Mouse (Mus musculus) kidney, postnatal 0 days (tissue): ENCODE results near the gene Alkbh5. TPM values are rescaled to one million over a fixed set of nuclear protein-coding genes. Genes with fewer than 3 reads are reported as not detected.
A peak's percentile ranks its signal among the peaks of the same experiment; 100 is the strongest.

ENCODE experiments used
- ATAC-seq: fragments of 200-750 bp; cut with Nextera tagmentation; replicated peaks from 2 replicates; pipeline ENCODE4 v1.8.0; 2017; ENCODE audit warnings: low read depth, moderate number of reproducible peaks, moderate TSS enrichment, moderate library complexity; ENCODE audit not compliant: low FRiP score
- DNase-seq: peaks from one replicate; pipeline ENCODE4 v3.0.0-alpha.2; 2016; ENCODE audit warnings: low spot score
- H3K27ac ChIP-seq: fragments of 300-500 bp; sonication (generic); 2 replicates; pipeline ENCODE4 v1.5.1; 2014; ENCODE audit warnings: mild to moderate bottlenecking
- H3K27me3 ChIP-seq: fragments of 300-500 bp; sonication (generic); 2 replicates; pipeline ENCODE4 v1.6.1; 2014; ENCODE audit warnings: low read length, mixed read lengths; ENCODE audit not compliant: insufficient read depth
- H3K36me3 ChIP-seq: fragments of 300-500 bp; sonication (generic); 2 replicates; pipeline ENCODE4 v1.6.1; 2014; ENCODE audit warnings: low read length, mixed read lengths; ENCODE audit not compliant: insufficient read depth
- H3K4me1 ChIP-seq: fragments of 300-500 bp; sonication (generic); replicated peaks from 2 replicates; pipeline ENCODE4 v1.6.1; 2014; ENCODE audit warnings: antibody characterized with exemption, low read length, mixed read lengths; ENCODE audit not compliant: insufficient read depth
- H3K4me2 ChIP-seq: fragments of 300-500 bp; sonication (generic); 2 replicates; pipeline ENCODE4 v1.6.1; 2014; ENCODE audit warnings: mild to moderate bottlenecking, low read length, moderate library complexity, mixed read lengths
- H3K4me3 ChIP-seq: fragments of 300-500 bp; sonication (generic); replicated peaks from 2 replicates; pipeline ENCODE4 v1.5.1; 2014; ENCODE audit warnings: low read depth, low read length
- H3K9ac ChIP-seq: fragments of 300-500 bp; sonication (generic); 2 replicates; pipeline ENCODE4 v1.6.1; 2014; ENCODE audit warnings: low read depth, low read length
- H3K9me3 ChIP-seq: fragments of 300-500 bp; sonication (generic); replicated peaks from 2 replicates; pipeline ENCODE4 v1.6.1; 2016; ENCODE audit warnings: low read length, inconsistent platforms, mixed read lengths
- CTCF ChIP-seq: IDR thresholded peaks from 2 replicates; pipeline ENCODE4 v1.5.1; 2016; ENCODE audit warnings: antibody characterized with exemption, low read depth, mild to moderate bottlenecking, moderate library complexity
- WGBS: fragments of 180-500 bp; shearing (Covaris S2); extraction: QIAGEN DNeasy Blood & Tissue Kit; methylation state at CpG from one replicate; pipeline ENCODE4 v1.1.7; 2014; 5-methylcytosine and 5-hydroxymethylcytosine counted together
- polyA plus RNA-seq: library from polyadenylated mRNA; unstranded; fragments of >200 nt; fragmentation: Nextera tagmentation; extraction: Ambion mirVana; gene quantifications from 2 replicates; pipeline ENCODE4 v1.2.1, GENCODE M21; 2015

The Alkbh5 gene
- 38.3 and 41.5 TPM in 2 replicates for polyA plus RNA-seq

DNA sequence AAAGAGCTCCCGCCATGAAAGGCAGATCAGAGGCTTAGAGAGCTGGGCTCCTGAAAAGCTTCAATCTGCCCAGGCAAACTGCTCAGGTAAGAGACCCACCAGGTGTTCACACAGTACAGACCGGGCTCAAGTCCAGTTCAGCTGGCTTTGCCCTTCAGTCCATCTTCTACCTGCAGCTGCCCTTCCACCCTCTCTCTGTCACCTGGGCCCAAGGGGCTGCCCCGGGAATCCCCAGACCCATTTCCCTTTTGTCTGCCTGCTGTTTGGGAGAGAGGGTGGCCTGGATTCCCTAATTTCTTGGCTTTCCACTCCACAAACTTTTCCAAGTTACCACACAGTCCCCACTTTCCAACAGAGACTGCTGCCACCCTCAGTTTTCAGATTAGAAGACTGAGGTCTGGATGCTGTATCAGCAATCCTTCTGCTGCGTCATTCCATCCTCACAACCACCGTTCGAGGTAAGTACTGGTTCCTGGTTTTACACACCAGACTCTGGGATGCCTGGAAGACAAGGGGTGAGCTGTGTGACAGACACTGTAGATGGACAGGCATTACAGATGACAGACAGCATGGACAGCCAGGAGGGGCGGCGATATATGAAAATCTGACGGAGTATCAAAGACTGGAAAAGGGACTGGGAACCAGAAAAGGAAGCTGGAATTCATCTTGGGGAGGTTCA is at the start of gene Alkbh5:
TSS of gene Alkbh5 (plus strand) at position 202 of the 679 bp plus-strand sequence.
- H3K4me3 ChIP-seq, result peak within 1 kb of the TSS; percentile 93
- no peaks in the 10 kb centered on the region for H3K27me3 ChIP-seq
- H3K4me2 ChIP-seq, result peak within 1 kb of the TSS; percentile 84
- DNase-seq, result peak; percentile 45
- no peaks in the 10 kb centered on the region for H3K36me3 ChIP-seq
- H3K9ac ChIP-seq, result peak within 1 kb of the TSS; percentile 96
- 19% methylated on average over 9 of the region's 9 CpGs for WGBS
- ATAC-seq, result no peak
- no peaks in the 10 kb centered on the region for H3K9me3 ChIP-seq
- H3K27ac ChIP-seq, result peak within 1 kb of the TSS; percentile 99
- TF ChIP-seq CTCF, result no peak
- H3K4me1 ChIP-seq, result 0 out of 2 replicates have a peak, but pooled peaks cover 18% of the 10 kb centered on the region

DNA sequence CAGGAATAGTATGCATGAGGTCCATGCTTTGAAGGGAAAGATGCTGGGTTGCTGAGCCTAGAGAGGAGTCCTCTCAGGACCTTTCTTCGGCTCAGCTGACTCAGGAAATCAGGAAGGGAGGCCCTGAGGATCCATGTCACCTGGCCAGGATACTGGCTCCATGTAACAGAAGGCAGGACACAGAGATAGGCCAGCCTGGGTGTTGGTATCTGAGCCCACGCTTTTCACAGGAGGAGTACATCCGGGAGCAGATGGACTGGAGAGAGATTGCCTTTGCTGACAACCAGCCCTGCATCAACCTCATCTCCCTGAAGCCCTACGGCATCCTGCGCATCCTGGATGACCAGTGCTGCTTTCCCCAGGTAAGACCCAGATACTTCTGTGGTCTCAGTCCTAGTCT is 43.5 kb upstream of the Alkbh5 start:
- TF ChIP-seq CTCF, result no peak

DNA sequence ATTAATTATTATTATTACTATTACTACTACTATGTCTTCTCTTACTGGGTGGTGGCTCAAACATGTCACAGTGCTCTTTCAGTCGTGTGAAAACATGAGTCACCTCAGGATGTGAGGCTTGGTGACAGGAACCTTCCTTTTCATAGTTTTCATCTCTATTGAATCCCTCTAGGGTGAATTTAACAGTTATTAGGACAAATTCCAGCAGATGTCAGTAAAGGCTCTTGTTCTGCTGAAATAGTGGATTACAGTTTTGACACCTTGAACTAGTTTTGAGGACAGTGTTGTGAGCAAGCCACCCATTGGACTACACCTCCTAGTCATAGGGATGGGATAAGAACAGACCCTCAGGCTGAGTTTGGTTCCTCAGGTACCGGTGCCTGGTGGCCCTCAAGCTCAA is 40.5 kb upstream of the Alkbh5 start:
- WGBS, result 66% methylated on average over 2 of the region's 2 CpGs
- TF ChIP-seq CTCF, result peak; percentile 31
- no peak for ATAC-seq
- no peak overlapping the region for H3K4me3 ChIP-seq
- no peaks in the 10 kb centered on the region for H3K27me3 ChIP-seq
- H3K9me3 ChIP-seq, result no peaks in the 10 kb centered on the region
- H3K27ac ChIP-seq, result no peak overlapping the region
- no peaks in the 10 kb centered on the region for H3K4me1 ChIP-seq
- peak; percentile 33 for DNase-seq
- H3K4me2 ChIP-seq, result no peak overlapping the region
- H3K9ac ChIP-seq, result no peak overlapping the region
- H3K36me3 ChIP-seq, result no peaks in the 10 kb centered on the region

More for the DNA sequence above, 43.5 kb upstream of the Alkbh5 start:
- no peaks in the 10 kb centered on the region for H3K9me3 ChIP-seq
- ATAC-seq (no peak), DNase-seq (no peak)
- H3K4me2 ChIP-seq, result no peak overlapping the region
- no peaks in the 10 kb centered on the region for H3K27me3 ChIP-seq
- 90% methylated on average over 5 of the region's 5 CpGs for WGBS
- H3K4me1 ChIP-seq, result no peaks in the 10 kb centered on the region
- H3K36me3 ChIP-seq, result no peaks in the 10 kb centered on the region
- H3K9ac ChIP-seq, result no peak overlapping the region
- H3K27ac ChIP-seq, result no peak overlapping the region
- no peak overlapping the region for H3K4me3 ChIP-seq

DNA sequence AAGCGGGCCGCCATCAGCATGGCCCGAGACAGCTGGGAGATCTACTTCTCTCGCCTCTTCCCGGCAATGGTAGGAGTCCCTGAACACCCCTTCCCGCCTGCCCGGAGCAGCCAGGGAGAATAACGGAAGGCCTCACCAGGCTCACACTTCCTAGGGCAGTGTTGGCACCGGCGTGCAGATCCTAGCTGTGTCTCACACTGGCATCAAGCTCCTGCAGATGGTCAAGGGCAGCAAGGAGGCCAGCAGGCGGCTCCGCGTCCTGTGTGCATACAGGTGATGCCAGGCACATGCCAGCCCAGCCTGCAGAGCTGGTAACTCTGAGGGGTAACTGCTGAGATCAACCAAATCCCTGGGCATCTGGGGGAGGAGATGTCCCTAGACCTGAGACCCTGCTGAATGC is 28.9 kb upstream of the Alkbh5 start:
- Histone ChIP-seq H3K9ac (no peak overlapping the region), H3K9me3 (no peaks in the 10 kb centered on the region), H3K4me1 (peaks cover 10% of the 10 kb centered on the region; the same call in 1 of the 2 replicates), H3K27ac (no peak overlapping the region), H3K4me3 (no peak overlapping the region), H3K4me2 (no peak overlapping the region), H3K27me3 (peaks cover 3% of the 10 kb centered on the region; the same call in 1 of the 2 replicates), H3K36me3 (no peaks in the 10 kb centered on the region)
- no peak for TF ChIP-seq CTCF
- ATAC-seq (no peak), DNase-seq (no peak)
- WGBS, result 83% methylated on average over 13 of the region's 13 CpGs

DNA sequence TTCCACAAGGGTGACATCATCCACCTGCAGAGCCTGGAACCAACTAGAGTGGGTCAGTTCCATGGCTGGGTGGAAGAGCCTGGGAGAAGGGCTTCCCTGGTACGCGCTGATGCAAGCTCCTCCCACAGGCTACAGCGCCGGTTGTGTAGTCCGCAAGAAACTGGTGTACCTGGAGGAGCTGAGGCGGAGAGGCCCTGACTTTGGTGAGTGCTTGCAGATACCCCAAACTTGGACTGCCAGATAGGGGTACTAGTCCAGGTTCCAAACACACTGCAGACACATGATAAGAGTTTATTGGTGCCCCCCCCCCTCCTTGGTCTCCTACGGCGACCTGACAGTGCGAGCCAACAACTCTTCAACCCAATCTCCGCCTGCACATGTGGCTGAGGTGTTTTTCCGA is 27.2 kb upstream of the Alkbh5 start:
- Histone ChIP-seq H3K36me3 (no peaks in the 10 kb centered on the region), H3K4me3 (peak overlapping the region; percentile 29), H3K27me3 (peaks cover 3% of the 10 kb centered on the region; the same call in 1 of the 2 replicates), H3K4me2 (peak overlapping the region; percentile 58), H3K9ac (0 out of 2 replicates have a peak overlapping the region, but pooled peaks have one; percentile 33), H3K27ac (no peak overlapping the region), H3K4me1 (peaks cover 10% of the 10 kb centered on the region; the same call in 1 of the 2 replicates), H3K9me3 (no peaks in the 10 kb centered on the region)
- WGBS, result 4% methylated on average over 11 of the region's 11 CpGs
- no peak for TF ChIP-seq CTCF
- ATAC-seq (no peak), DNase-seq (peak; percentile 8)

DNA sequence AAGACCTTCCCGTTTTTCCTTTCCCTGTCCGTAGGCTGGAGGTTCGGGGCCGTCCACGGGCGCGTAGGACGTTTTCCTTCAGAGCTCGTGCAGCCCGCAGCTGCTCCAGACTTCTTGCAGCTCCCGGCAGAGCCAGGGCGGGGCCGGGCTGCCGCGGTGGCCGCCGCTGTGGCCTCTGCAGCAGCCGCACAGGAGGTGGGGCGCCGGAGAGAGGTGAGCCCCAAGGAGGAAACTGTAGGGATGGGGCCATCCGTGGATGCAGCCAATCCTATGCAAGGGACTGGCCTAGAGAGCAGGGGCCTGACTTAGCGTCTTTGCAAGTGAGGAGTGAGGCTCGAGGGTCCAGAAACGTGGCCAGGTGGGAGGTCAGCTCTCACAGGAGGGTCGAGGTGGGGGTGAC is 26.7 kb upstream of the Alkbh5 start:
- Histone ChIP-seq H3K9ac (peak overlapping the region; percentile 33; the same call in 1 of the 2 replicates), H3K4me2 (peak overlapping the region; percentile 58), H3K4me1 (peaks cover 10% of the 10 kb centered on the region; the same call in 1 of the 2 replicates), H3K4me3 (peak overlapping the region; percentile 29), H3K9me3 (no peaks in the 10 kb centered on the region), H3K36me3 (no peaks in the 10 kb centered on the region), H3K27me3 (peaks cover 3% of the 10 kb centered on the region; the same call in 1 of the 2 replicates), H3K27ac (no peak overlapping the region)
- no peak for TF ChIP-seq CTCF
- ATAC-seq, result 0 out of 2 replicates have a peak, but pooled peaks have one; percentile 17
- WGBS, result under 1% methylated on average over 25 of the region's 25 CpGs
- DNase-seq, result peak; percentile 29
